Mouse (Mus musculus) intestine, embryonic 14.5 days (tissue): ENCODE data around the gene Taf1c. TPM values are rescaled to one million over a fixed set of nuclear protein-coding genes. Genes with fewer than 3 reads are reported as not detected.

Source experiments
- ATAC-seq: fragments of 200-750 bp; cut with Nextera tagmentation; replicated peaks from 2 replicates; pipeline ENCODE4 v1.8.0; 2017; ENCODE audit warnings: low read depth, moderate number of reproducible peaks, moderate TSS enrichment, moderate library complexity; ENCODE audit not compliant: low FRiP score, low TSS enrichment
- DNase-seq: peaks from one replicate; pipeline ENCODE4 v3.0.0-alpha.2; 2018; ENCODE audit warnings: low spot score
- H3K27ac ChIP-seq: fragments of 300-500 bp; sonication (generic); 2 replicates; pipeline ENCODE4 v1.5.1; 2014; ENCODE audit warnings: low read depth, mild to moderate bottlenecking, control low read depth
- H3K27me3 ChIP-seq: fragments of 300-500 bp; sonication (generic); replicated peaks from 2 replicates; pipeline ENCODE4 v1.6.1; 2014; ENCODE audit warnings: low read length, control low read depth; ENCODE audit not compliant: control insufficient read depth, insufficient read depth
- H3K36me3 ChIP-seq: fragments of 300-500 bp; sonication (generic); 2 replicates; pipeline ENCODE4 v1.6.1; 2014; ENCODE audit warnings: low read length, control low read depth; ENCODE audit not compliant: control insufficient read depth, insufficient read depth
- H3K4me1 ChIP-seq: fragments of 300-500 bp; sonication (generic); replicated peaks from 2 replicates; pipeline ENCODE4 v1.6.1; 2014; ENCODE audit warnings: low read length, control low read depth, mixed read lengths; ENCODE audit not compliant: control insufficient read depth, insufficient read depth
- H3K4me2 ChIP-seq: fragments of 300-500 bp; sonication (generic); 2 replicates; pipeline ENCODE4 v1.6.1; 2014; ENCODE audit warnings: low read length
- H3K4me3 ChIP-seq: fragments of 300-500 bp; sonication (generic); 2 replicates; pipeline ENCODE4 v1.5.1; 2014; ENCODE audit warnings: low read depth, low read length, control low read depth, mixed read lengths
- H3K9ac ChIP-seq: fragments of 300-500 bp; sonication (generic); 2 replicates; pipeline ENCODE4 v1.6.1; 2014; ENCODE audit warnings: mild to moderate bottlenecking, low read length
- H3K9me3 ChIP-seq: fragments of 300-500 bp; sonication (generic); 2 replicates; pipeline ENCODE4 v1.6.1; 2016; ENCODE audit warnings: low read length, control low read depth; ENCODE audit not compliant: control insufficient read depth
- WGBS: fragments of 180-500 bp; shearing (Covaris S2); extraction: QIAGEN DNeasy Blood & Tissue Kit; methylation state at CpG from one replicate; pipeline ENCODE4 v1.1.7; 2014; 5-methylcytosine and 5-hydroxymethylcytosine counted together
- polyA plus RNA-seq: library from polyadenylated mRNA; unstranded; fragments of >200 nt; fragmentation: Nextera tagmentation; extraction: Ambion mirVana; gene quantifications from 2 replicates; pipeline ENCODE4 v1.2.1, GENCODE M21; 2014

Gene Taf1c
- polyA plus RNA-seq, 1 experiment from 2014 or later: 12.6 TPM

- H3K27me3 ChIP-seq: peaks cover 11% of the 10 kb centered on the region
- DNase-seq: no peak
- no peaks in the 10 kb centered on the region for H3K9me3 ChIP-seq
- no peaks in the 10 kb centered on the region for H3K36me3 ChIP-seq
- H3K4me2 ChIP-seq: no peak overlapping the region
- H3K9ac ChIP-seq: no peak overlapping the region
- H3K4me3 ChIP-seq: no peak overlapping the region
- ATAC-seq: no peak
- WGBS: 86% methylated on average over 6 of the region's 6 CpGs
- H3K4me1 ChIP-seq: peaks cover 11% of the 10 kb centered on the region
- H3K27ac ChIP-seq: no peak overlapping the region
These were observed 33.2 kb upstream of the Taf1c start for GRCm38 (mm10) chr8:119638261-119638660.

DNA sequence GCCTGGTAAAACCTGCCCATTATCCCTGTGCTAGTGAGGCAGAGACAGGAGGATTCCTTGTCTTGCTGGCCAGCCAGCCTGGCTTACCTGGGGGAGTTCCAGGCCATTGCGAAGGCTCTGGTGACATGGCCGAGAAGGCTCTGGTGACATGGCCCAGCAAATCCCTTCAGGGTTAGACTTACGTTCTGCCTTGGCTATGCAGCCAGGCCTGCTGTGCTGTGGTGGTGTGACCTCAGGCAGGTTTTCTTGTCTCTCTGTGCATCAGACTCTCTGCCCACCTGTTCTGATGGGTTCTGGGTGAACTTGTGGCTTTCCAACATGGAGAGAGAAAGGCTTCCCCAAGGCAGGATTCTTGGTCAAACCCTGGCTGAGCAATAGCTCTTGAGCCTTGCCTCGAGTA is 32.4 kb upstream of the Taf1c start:
- 89% methylated on average over 4 of the region's 4 CpGs for WGBS
- Histone ChIP-seq H3K9ac (no peak overlapping the region), H3K27me3 (peaks cover 11% of the 10 kb centered on the region), H3K36me3 (no peaks in the 10 kb centered on the region), H3K4me2 (no peak overlapping the region), H3K9me3 (no peaks in the 10 kb centered on the region), H3K4me3 (no peak overlapping the region), H3K4me1 (peaks cover 11% of the 10 kb centered on the region), H3K27ac (no peak overlapping the region)
- DNase-seq: no peak
- ATAC-seq: no peak

- DNase-seq (no peak), ATAC-seq (no peak)
- 48% methylated on average over 7 of the region's 7 CpGs for WGBS
- H3K9me3 ChIP-seq: no peaks in the 10 kb centered on the region
- H3K4me2 ChIP-seq: no peak overlapping the region
- H3K27me3 ChIP-seq: peaks cover 11% of the 10 kb centered on the region
- no peak overlapping the region for H3K27ac ChIP-seq
- H3K4me3 ChIP-seq: no peak overlapping the region
- peaks cover 11% of the 10 kb centered on the region for H3K4me1 ChIP-seq
- H3K36me3 ChIP-seq: no peaks in the 10 kb centered on the region
- no peak overlapping the region for H3K9ac ChIP-seq
These were observed 31.7 kb upstream of the Taf1c start for GRCm38 (mm10) chr8:119636766-119637165.

DNA sequence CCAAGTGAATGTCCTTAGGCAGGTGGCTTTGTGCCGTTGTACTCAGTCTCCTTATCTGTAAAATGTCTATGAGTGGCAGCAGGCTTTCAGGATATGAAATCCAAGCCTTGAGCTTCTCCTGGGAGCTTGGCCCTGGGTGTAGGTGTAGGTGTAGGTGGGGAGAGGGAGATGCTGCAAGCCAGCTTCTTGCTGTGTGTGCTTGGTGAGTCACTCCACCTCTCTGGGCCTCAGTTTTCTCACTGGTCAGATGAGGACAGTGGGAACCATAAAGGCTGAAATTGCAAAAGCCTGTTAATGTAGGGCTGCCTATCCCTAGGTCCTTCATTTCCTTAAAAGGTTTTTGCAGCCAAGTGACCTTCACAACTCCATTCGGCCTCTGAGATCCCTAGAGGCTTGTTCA is 30.9 kb upstream of the Taf1c start:
- H3K36me3 ChIP-seq: no peaks in the 10 kb centered on the region
- H3K27me3 ChIP-seq: peaks cover 11% of the 10 kb centered on the region
- no peaks in the 10 kb centered on the region for H3K9me3 ChIP-seq
- ATAC-seq: no peak
- H3K4me2 ChIP-seq: no peak overlapping the region
- no peak for DNase-seq
- H3K27ac ChIP-seq: no peak overlapping the region
- H3K9ac ChIP-seq: no peak overlapping the region
- H3K4me1 ChIP-seq: peaks cover 11% of the 10 kb centered on the region
- 62% methylated on average over 2 of the region's 2 CpGs for WGBS
- no peak overlapping the region for H3K4me3 ChIP-seq

DNA sequence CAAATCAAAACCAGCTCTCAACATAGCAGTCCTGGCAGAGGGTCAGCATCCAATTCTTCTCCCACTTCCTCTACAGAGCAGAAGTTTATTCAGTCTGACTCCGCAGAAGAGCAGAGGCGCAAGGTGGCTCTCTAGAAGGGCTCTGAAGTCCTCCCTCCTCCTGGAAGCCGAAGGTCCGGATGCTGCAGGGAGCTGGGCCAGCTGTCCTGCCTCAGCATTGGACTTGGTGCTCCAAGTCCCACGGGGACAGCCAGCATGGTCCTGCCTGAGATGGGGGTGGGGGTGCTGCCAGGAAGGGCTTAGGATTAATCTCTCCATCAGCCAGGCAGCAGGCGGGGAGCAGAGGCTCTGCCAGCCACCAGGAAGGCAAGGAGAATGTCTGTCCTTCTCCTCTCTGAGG is 30.4 kb upstream of the Taf1c start, which contains the start of gene Kcng4:
Gene Kcng4 (minus strand): TSS at position 303 of the 400 bp plus-strand sequence.
- Histone ChIP-seq H3K27me3 (peaks cover 11% of the 10 kb centered on the region), H3K9ac (no peak within 1 kb of the TSS), H3K4me1 (peaks cover 11% of the 10 kb centered on the region), H3K4me3 (no peak within 1 kb of the TSS), H3K27ac (no peak within 1 kb of the TSS; the same call in 1 of the 2 replicates), H3K4me2 (no peak within 1 kb of the TSS), H3K36me3 (no peaks in the 10 kb centered on the region), H3K9me3 (no peaks in the 10 kb centered on the region)
- 20% methylated on average over 6 of the region's 6 CpGs for WGBS
- ATAC-seq (no peak), DNase-seq (no peak)

DNA sequence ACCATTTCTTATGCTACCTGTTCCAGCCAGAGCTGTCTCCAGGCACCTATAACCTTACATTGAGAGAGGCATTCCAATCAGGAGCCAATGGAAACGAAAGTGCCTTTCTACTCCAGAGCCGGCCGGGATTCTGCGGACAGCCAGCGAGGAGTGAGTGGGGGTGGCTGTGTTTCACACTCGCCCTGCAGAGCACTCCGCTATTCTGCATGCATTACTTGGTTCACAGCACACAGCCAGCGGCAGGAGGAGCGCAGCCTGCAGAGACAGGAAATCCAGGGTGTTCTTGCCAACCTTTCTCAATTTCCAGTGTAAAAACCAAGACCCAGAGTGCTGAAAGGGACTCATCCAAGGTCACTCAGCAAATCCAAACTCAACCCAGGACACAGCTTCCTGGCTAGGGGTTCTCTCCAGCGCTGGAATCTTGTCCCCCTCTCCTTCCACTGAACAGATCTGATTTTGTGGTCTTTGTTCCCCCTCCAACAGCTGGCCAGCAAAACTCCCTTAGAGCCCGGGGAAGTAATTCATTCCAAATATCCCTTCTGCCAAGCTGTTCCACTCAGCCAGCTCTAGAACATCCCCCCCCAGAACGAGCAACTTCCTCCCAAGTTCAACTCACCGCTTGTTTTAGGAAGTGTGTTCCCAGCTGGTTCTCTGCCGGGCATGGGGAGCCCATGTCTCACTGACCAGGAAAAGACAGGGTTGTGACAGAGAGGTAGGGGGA is 29.8 kb upstream of the Taf1c start:
- peaks cover 11% of the 10 kb centered on the region for H3K4me1 ChIP-seq
- no peak overlapping the region for H3K4me2 ChIP-seq
- DNase-seq (no peak), ATAC-seq (no peak)
- no peak overlapping the region for H3K9ac ChIP-seq
- peaks cover 11% of the 10 kb centered on the region for H3K27me3 ChIP-seq
- no peak overlapping the region; the same call in 1 of the 2 replicates for H3K27ac ChIP-seq
- no peaks in the 10 kb centered on the region for H3K36me3 ChIP-seq
- WGBS: 38% methylated on average over 14 of the region's 14 CpGs
- no peak overlapping the region for H3K4me3 ChIP-seq
- H3K9me3 ChIP-seq: no peaks in the 10 kb centered on the region

DNA sequence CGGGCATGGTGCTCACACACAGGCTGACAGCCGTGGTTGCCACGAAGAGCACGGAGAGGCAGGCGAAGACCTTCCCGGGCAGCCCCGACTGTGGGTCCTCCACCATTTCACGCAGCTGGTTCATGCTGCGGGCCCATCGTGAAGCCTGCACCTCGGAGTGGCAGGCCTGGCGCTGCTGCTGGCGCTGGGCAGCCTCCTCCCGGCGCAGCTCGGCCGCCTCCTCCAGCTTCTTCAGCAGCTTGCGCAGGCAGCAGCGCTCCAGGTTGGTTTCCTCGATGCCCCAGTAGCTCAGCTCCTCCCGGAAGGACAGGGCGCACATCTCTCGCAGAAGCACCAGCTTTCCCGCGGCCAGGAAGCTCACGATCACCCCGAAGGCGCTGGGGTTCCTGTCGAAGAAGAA is 27.9 kb upstream of the Taf1c start:
- H3K9ac ChIP-seq: no peak overlapping the region
- H3K27ac ChIP-seq: no peak overlapping the region
- H3K4me3 ChIP-seq: no peak overlapping the region
- no peak overlapping the region for H3K4me2 ChIP-seq
- no peaks in the 10 kb centered on the region for H3K9me3 ChIP-seq
- WGBS: 56% methylated on average over 29 of the region's 29 CpGs
- no peak for ATAC-seq
- no peaks in the 10 kb centered on the region for H3K36me3 ChIP-seq
- peaks cover 11% of the 10 kb centered on the region for H3K4me1 ChIP-seq
- no peak for DNase-seq
- peaks cover 11% of the 10 kb centered on the region for H3K27me3 ChIP-seq

- no peak overlapping the region for H3K9ac ChIP-seq
These were observed 27.2 kb upstream of the Taf1c start for GRCm38 (mm10) chr8:119632246-119632645.

DNA sequence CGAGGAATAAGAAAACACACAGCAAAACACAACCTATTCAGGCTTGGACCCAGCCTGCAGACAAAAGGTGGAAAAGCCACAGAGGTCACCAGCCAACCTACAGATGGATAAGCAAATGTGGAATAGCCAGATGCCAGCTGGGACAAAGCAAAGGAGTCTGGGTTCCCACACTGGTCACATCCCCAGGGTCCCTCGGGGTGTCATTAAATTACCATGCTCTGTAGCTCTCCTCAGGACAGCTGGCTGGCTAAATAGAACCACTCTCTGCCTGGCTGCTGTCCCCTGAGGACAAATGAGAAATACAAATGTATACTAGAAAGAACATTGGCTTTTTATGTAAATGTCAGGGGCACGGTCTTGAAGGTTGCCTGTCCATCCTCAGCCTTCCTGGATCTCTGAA is 25.8 kb upstream of the Taf1c start:
- Histone ChIP-seq H3K4me2 (no peak overlapping the region), H3K4me1 (peaks cover 11% of the 10 kb centered on the region), H3K36me3 (no peaks in the 10 kb centered on the region), H3K4me3 (no peak overlapping the region), H3K9me3 (no peaks in the 10 kb centered on the region), H3K27ac (no peak overlapping the region), H3K9ac (no peak overlapping the region), H3K27me3 (peaks cover 11% of the 10 kb centered on the region)
- WGBS: 46% methylated on average over 3 of the region's 3 CpGs
- no peak for DNase-seq
- no peak for ATAC-seq

More at GRCm38 (mm10) chr8:119632246-119632645, 27.2 kb upstream of the Taf1c start:
- Histone ChIP-seq H3K4me1 (peaks cover 11% of the 10 kb centered on the region), H3K27me3 (peaks cover 11% of the 10 kb centered on the region), H3K36me3 (no peaks in the 10 kb centered on the region), H3K27ac (no peak overlapping the region), H3K9me3 (no peaks in the 10 kb centered on the region), H3K4me3 (no peak overlapping the region), H3K4me2 (no peak overlapping the region)
- no peak for ATAC-seq
- no peak for DNase-seq
- WGBS: 74% methylated on average over 9 of the region's 9 CpGs
